40 mouse cellular contexts compared by ENCODE assay signal in genomic region chr2:28968278-28968677, GRCm38 (mm10). TPM values are rescaled to one million over a fixed set of nuclear protein-coding genes. Genes with fewer than 3 reads are reported as not detected.
"Had no signal": no experiment of that assay in that cellular context is flagged by ENCODE, and none has a peak within 500 bp of the region (broad histone marks: within the 10 kb centered on the region; RNA-seq: fewer than 3 reads in every experiment).

No protein-coding gene starts in this region.

- H3K36me3 ChIP-seq: heart, embryonic 10.5 days; heart, embryonic 12.5 days; heart, embryonic 13.5 days; heart, embryonic 15.5 days; hindbrain, embryonic 10.5 days; hindbrain, embryonic 13.5 days; hindbrain, embryonic 15.5 days; intestine, embryonic 15.5 days; kidney, embryonic 15.5 days had no signal

- DNase-seq: heart, postnatal 10 days; heart, postnatal 14 days; heart, postnatal 36 days; heart, postnatal 4 days; kidney, adult 11 months; kidney, adult 18-20 months; kidney, adult 2 months; kidney, adult 8-10 months; kidney, adult 9 months; kidney, postnatal 10 days; kidney, postnatal 14 days; kidney, postnatal 25 days; kidney, postnatal 36 days; kidney, postnatal 4 days; layer of hippocampus, adult 9-11 months; layer of hippocampus, postnatal 36 days had no signal

- H3K4me2 ChIP-seq: heart, embryonic 11.5 days; heart, embryonic 12.5 days; heart, embryonic 13.5 days; heart, embryonic 15.5 days; hindbrain, embryonic 13.5 days; hindbrain, embryonic 14.5 days; hindbrain, embryonic 15.5 days; intestine, embryonic 15.5 days; kidney, embryonic 15.5 days had no signal

- H3K4me1 ChIP-seq: heart, embryonic 10.5 days; heart, embryonic 12.5 days; heart, embryonic 13.5 days; heart, embryonic 15.5 days had no signal

- H3K4me3 ChIP-seq: heart, embryonic 10.5 days; heart, embryonic 12.5 days; heart, embryonic 13.5 days; heart, embryonic 15.5 days; hindbrain, embryonic 10.5 days; hindbrain, embryonic 13.5 days; hindbrain, embryonic 15.5 days; intestine, embryonic 15.5 days; kidney, embryonic 15.5 days; layer of hippocampus, adult 2 months; left cerebral cortex, adult 2 months had no signal

- ATAC-seq: hindbrain, postnatal 0 days; inflammation-experienced regulatory T-cells, adult 6 months; intestine, embryonic 15.5 days; intestine, embryonic 16.5 days; intestine, postnatal 0 days had no signal

- H3K9me3 ChIP-seq: heart, embryonic 10.5 days; heart, embryonic 12.5 days; heart, embryonic 13.5 days; heart, embryonic 15.5 days; hindbrain, embryonic 10.5 days; hindbrain, embryonic 13.5 days; hindbrain, embryonic 15.5 days; intestine, embryonic 15.5 days; kidney, embryonic 15.5 days had no signal

- H3K9ac ChIP-seq: heart, embryonic 12.5 days; heart, embryonic 13.5 days; heart, embryonic 15.5 days; hindbrain, embryonic 13.5 days; hindbrain, embryonic 14.5 days; hindbrain, embryonic 15.5 days; intestine, embryonic 15.5 days; kidney, embryonic 15.5 days had no signal

- H3K27ac ChIP-seq: heart, embryonic 10.5 days; heart, embryonic 13.5 days; heart, embryonic 15.5 days; hindbrain, embryonic 10.5 days; hindbrain, embryonic 13.5 days; hindbrain, embryonic 14.5 days; hindbrain, embryonic 15.5 days; hindbrain, postnatal 0 days; intestine, embryonic 15.5 days; kidney, embryonic 15.5 days; kidney, postnatal 0 days; layer of hippocampus, adult 2 months; left cerebral cortex, adult 2 months had no signal

- H3K27me3 ChIP-seq: intestine, embryonic 15.5 days had no signal

RNA-seq across cellular contexts. Expression of gene Barhl1, which starts 51.8 kb away (rescaled TPM):
- polyA plus RNA-seq: heart, embryonic 10.5 days; heart, embryonic 11.5 days; heart, embryonic 12.5 days; heart, embryonic 13.5 days; heart, embryonic 14.5 days; heart, embryonic 15.5 days; heart, embryonic 16.5 days; heart, postnatal 0 days; inflammation-experienced regulatory T-cells, adult 6 months; intestine, embryonic 14.5 days; intestine, embryonic 16.5 days; intestine, postnatal 0 days; kidney, embryonic 14.5 days; kidney, embryonic 15.5 days; kidney, embryonic 16.5 days; kidney, postnatal 0 days had no signal
